Mouse (Mus musculus): ENCODE measurements around the gene Rftn1. TPM values are rescaled to one million over a fixed set of nuclear protein-coding genes. Genes with fewer than 3 reads are reported as not detected.
A peak's percentile ranks its signal among the peaks of the same experiment; 100 is the strongest.

Rftn1 gene
- polyA plus RNA-seq, 2 experiments, result 14.6 to 15.0 TPM

- Histone ChIP-seq H3K27ac (replicated peaks; ENCODE audit: low read depth, low read length) (no peak overlapping the region), H3K9ac (ENCODE audit: low read depth, low read length, severe bottlenecking) (no peak overlapping the region), H3K4me1 (ENCODE audit: control insufficient read depth, insufficient read depth, low read length) (peaks cover 6% of the 10 kb centered on the region), H3K36me3 (ENCODE audit: control insufficient read depth, insufficient read depth, low read length) (no peaks in the 10 kb centered on the region), H3K9me3 (ENCODE audit: control insufficient read depth, low read length) (no peaks in the 10 kb centered on the region), H3K27me3 (ENCODE audit: control insufficient read depth, insufficient read depth, low read length) (no peaks in the 10 kb centered on the region), H3K4me2 (replicated peaks; ENCODE audit: low read depth, low read length, severe bottlenecking) (no peak overlapping the region), H3K4me3 (replicated peaks; ENCODE audit: low read length) (no peak overlapping the region)
- DNase-seq (ENCODE audit: low spot score) (peak; percentile 17), ATAC-seq (ENCODE audit: low FRiP score, low read depth) (no peak; the same call in 1 of the 2 replicates)
- 47% methylated on average over 9 of the region's 9 CpGs for whole genome bisulfite sequencing
- TF ChIP-seq POLR2A (IDR thresholded peaks at IDR 0.05; ENCODE audit: borderline replicate concordance, extremely low read depth, insufficient read depth, insufficient read length), result no peak
These were observed 142.3 kb downstream of the Rftn1 start for GRCm38 (mm10) chr17:50048209-50048608.

- 87% methylated on average over 12 of the region's 12 CpGs for WGBS
- Histone ChIP-seq H3K4me3 (replicated peaks; ENCODE audit: low read length) (no peak overlapping the region), H3K9ac (ENCODE audit: low read depth, low read length, severe bottlenecking) (no peak overlapping the region), H3K4me1 (ENCODE audit: control insufficient read depth, insufficient read depth, low read length) (peaks cover 6% of the 10 kb centered on the region), H3K4me2 (replicated peaks; ENCODE audit: low read depth, low read length, severe bottlenecking) (no peak overlapping the region), H3K36me3 (ENCODE audit: control insufficient read depth, insufficient read depth, low read length) (no peaks in the 10 kb centered on the region), H3K27me3 (ENCODE audit: control insufficient read depth, insufficient read depth, low read length) (no peaks in the 10 kb centered on the region), H3K27ac (replicated peaks; ENCODE audit: low read depth, low read length) (no peak overlapping the region), H3K9me3 (ENCODE audit: control insufficient read depth, low read length) (no peaks in the 10 kb centered on the region)
- ATAC-seq (ENCODE audit: low FRiP score, low read depth) (no peak), DNase-seq (ENCODE audit: low spot score) (no peak)
- no peak for TF ChIP-seq POLR2A (IDR thresholded peaks at IDR 0.05; ENCODE audit: borderline replicate concordance, extremely low read depth, insufficient read depth, insufficient read length)
These were observed 143.3 kb downstream of the Rftn1 start for GRCm38 (mm10) chr17:50047182-50047581.

- Histone ChIP-seq H3K27me3 (ENCODE audit: control insufficient read depth, insufficient read depth, low read length) (no peaks in the 10 kb centered on the region), H3K4me2 (replicated peaks; ENCODE audit: low read depth, low read length, severe bottlenecking) (no peak overlapping the region), H3K9ac (ENCODE audit: low read depth, low read length, severe bottlenecking) (no peak overlapping the region), H3K4me1 (ENCODE audit: control insufficient read depth, insufficient read depth, low read length) (no peaks in the 10 kb centered on the region), H3K4me3 (replicated peaks; ENCODE audit: low read length) (no peak overlapping the region), H3K9me3 (ENCODE audit: control insufficient read depth, low read length) (no peaks in the 10 kb centered on the region), H3K36me3 (ENCODE audit: control insufficient read depth, insufficient read depth, low read length) (no peaks in the 10 kb centered on the region), H3K27ac (replicated peaks; ENCODE audit: low read depth, low read length) (no peak overlapping the region)
- DNase-seq (ENCODE audit: low spot score), result no peak
- TF ChIP-seq POLR2A (IDR thresholded peaks at IDR 0.05; ENCODE audit: borderline replicate concordance, extremely low read depth, insufficient read depth, insufficient read length), result no peak
- no peak for ATAC-seq (ENCODE audit: low FRiP score, low read depth)
- 91% methylated on average over 3 of the region's 3 CpGs for WGBS
These were observed 149.6 kb downstream of the Rftn1 start for GRCm38 (mm10) chr17:50040727-50041410.

GRCm38 (mm10) chr17:50037882-50038665 lies 152.4 kb downstream of the Rftn1 start:
- no peaks in the 10 kb centered on the region for H3K27me3 ChIP-seq (ENCODE audit: control insufficient read depth, insufficient read depth, low read length)
- no peak for ATAC-seq (ENCODE audit: low FRiP score, low read depth)
- no peak overlapping the region for H3K9ac ChIP-seq (ENCODE audit: low read depth, low read length, severe bottlenecking)
- H3K36me3 ChIP-seq (ENCODE audit: control insufficient read depth, insufficient read depth, low read length), result no peaks in the 10 kb centered on the region
- H3K4me1 ChIP-seq (ENCODE audit: control insufficient read depth, insufficient read depth, low read length), result no peaks in the 10 kb centered on the region
- H3K27ac ChIP-seq (replicated peaks; ENCODE audit: low read depth, low read length), result no peak overlapping the region
- whole genome bisulfite sequencing, result 87% methylated on average over 10 of the region's 10 CpGs
- no peak overlapping the region for H3K4me2 ChIP-seq (replicated peaks; ENCODE audit: low read depth, low read length, severe bottlenecking)
- DNase-seq (ENCODE audit: low spot score), result no peak
- no peaks in the 10 kb centered on the region for H3K9me3 ChIP-seq (ENCODE audit: control insufficient read depth, low read length)
- no peak overlapping the region for H3K4me3 ChIP-seq (replicated peaks; ENCODE audit: low read length)
- TF ChIP-seq POLR2A (IDR thresholded peaks at IDR 0.05; ENCODE audit: borderline replicate concordance, extremely low read depth, insufficient read depth, insufficient read length), result no peak

- TF ChIP-seq POLR2A (IDR thresholded peaks at IDR 0.05; ENCODE audit: borderline replicate concordance, extremely low read depth, insufficient read depth, insufficient read length), result no peak
- DNase-seq (ENCODE audit: low spot score), result no peak
- Histone ChIP-seq H3K36me3 (ENCODE audit: control insufficient read depth, insufficient read depth, low read length) (no peaks in the 10 kb centered on the region), H3K4me3 (replicated peaks; ENCODE audit: low read length) (no peak overlapping the region), H3K9me3 (ENCODE audit: control insufficient read depth, low read length) (no peaks in the 10 kb centered on the region), H3K27ac (replicated peaks; ENCODE audit: low read depth, low read length) (no peak overlapping the region), H3K4me1 (ENCODE audit: control insufficient read depth, insufficient read depth, low read length) (no peaks in the 10 kb centered on the region), H3K27me3 (ENCODE audit: control insufficient read depth, insufficient read depth, low read length) (no peaks in the 10 kb centered on the region), H3K4me2 (replicated peaks; ENCODE audit: low read depth, low read length, severe bottlenecking) (no peak overlapping the region), H3K9ac (ENCODE audit: low read depth, low read length, severe bottlenecking) (no peak overlapping the region)
- ATAC-seq (ENCODE audit: low FRiP score, low read depth), result no peak
- WGBS, result 88% methylated on average over 4 of the region's 4 CpGs
These were observed 153.1 kb downstream of the Rftn1 start for GRCm38 (mm10) chr17:50037416-50037815.

Data from limb, embryonic 14.5 days (tissue).